Mouse (Mus musculus) CH12.LX (cell line): ENCODE data around the gene Stxbp2. TPM values are rescaled to one million over a fixed set of nuclear protein-coding genes. Genes with fewer than 3 reads are reported as not detected.

ENCODE experiments used
- DNase-seq: peaks from one replicate; pipeline ENCODE4 v3.0.0-alpha.2; 2013; ENCODE audit errors: extremely low read depth
- H3K27ac ChIP-seq: 2 replicates; pipeline ENCODE4 v1.5.1; 2012; ENCODE audit warnings: low read depth, mild to moderate bottlenecking, control low read depth, moderate library complexity; ENCODE audit not compliant: insufficient read depth
- H3K27me3 ChIP-seq: replicated peaks from 2 replicates; pipeline ENCODE3; 2012; ENCODE audit warnings: inconsistent platforms
- H3K36me3 ChIP-seq, 2 experiments: replicated peaks in 1 of 2; 2 replicates each; pipeline versions ENCODE3 to v1.6.1; 2012; ENCODE audit warnings: inconsistent platforms in 1 of 2, low read length in 1 of 2, mild to moderate bottlenecking in 1 of 2, mixed read lengths in 1 of 2, moderate library complexity in 1 of 2; ENCODE audit not compliant: control insufficient read depth in 1 of 2, insufficient read depth in 1 of 2
- H3K4me1 ChIP-seq, 2 experiments: 2 replicates each; pipeline ENCODE4 v1.6.1; 2012; ENCODE audit warnings: inconsistent platforms in 1 of 2, moderate library complexity in 1 of 2; ENCODE audit not compliant: insufficient read depth in 2 of 2, control insufficient read depth in 1 of 2
- H3K4me2 ChIP-seq: 2 replicates; pipeline ENCODE4 v1.6.1; 2012; ENCODE audit warnings: low read depth, mild to moderate bottlenecking, control low read depth; ENCODE audit not compliant: poor library complexity, insufficient read depth, severe bottlenecking
- H3K4me3 ChIP-seq, 3 experiments: fragments of 150-350 bp in 1 of 3; sonication (generic) in 1 of 3; replicated peaks in 1 of 3; 2 replicates each; pipeline versions ENCODE3 to v1.5.1; 2011 to 2012; ENCODE audit warnings: low read depth in 2 of 3, low read length in 2 of 3, mild to moderate bottlenecking in 2 of 3, moderate library complexity in 2 of 3, control low read depth in 1 of 3, improper control_type of control experiment in 1 of 3, inconsistent platforms in 1 of 3, mixed read lengths in 1 of 3; ENCODE audit not compliant: poor library complexity in 1 of 3
- H3K79me2 ChIP-seq: replicated peaks from 2 replicates; pipeline ENCODE4 v1.6.1; 2012; ENCODE audit warnings: mild to moderate bottlenecking, moderate library complexity; ENCODE audit not compliant: control insufficient read depth, poor library complexity, insufficient read depth, severe bottlenecking; ENCODE audit errors: extremely low read depth
- H3K9ac ChIP-seq: 2 replicates; pipeline ENCODE4 v1.6.1; 2012; ENCODE audit warnings: low read depth, mild to moderate bottlenecking, control low read depth, moderate library complexity; ENCODE audit not compliant: insufficient read depth
- H3K9me3 ChIP-seq: replicated peaks from 2 replicates; pipeline ENCODE3; 2012; ENCODE audit warnings: low read length, inconsistent platforms, mixed read lengths
- BHLHE40 ChIP-seq: IDR thresholded peaks from 2 replicates; pipeline ENCODE4 v1.6.1; 2011; ENCODE audit warnings: mild to moderate bottlenecking, low read depth, low read length, improper control_type of control experiment
- CTCF ChIP-seq, 2 experiments: IDR thresholded peaks in 1 of 2; conservative IDR thresholded peaks in 1 of 2; 2 replicates each; pipeline ENCODE4 v1.5.1; 2011 to 2012; ENCODE audit warnings: low read depth in 2 of 2, low read length in 2 of 2, improper control_type of control experiment in 1 of 2, inconsistent platforms in 1 of 2, mild to moderate bottlenecking in 1 of 2, moderate library complexity in 1 of 2
- EP300 ChIP-seq: IDR thresholded peaks from 2 replicates; pipeline ENCODE4 v1.6.1; 2011; ENCODE audit warnings: low read length, improper control_type of control experiment
- HCFC1 ChIP-seq: IDR thresholded peaks from 2 replicates; pipeline ENCODE4 v1.6.1; 2012; ENCODE audit warnings: low read depth, mild to moderate bottlenecking, inconsistent platforms, low read length, improper control_type of control experiment
- IRF4 ChIP-seq: IDR thresholded peaks from 2 replicates; pipeline ENCODE4 v1.6.1; 2014; ENCODE audit warnings: low read depth, mild to moderate bottlenecking, inconsistent platforms, low read length, improper control_type of control experiment
- JUND ChIP-seq: conservative IDR thresholded peaks from 2 replicates; pipeline ENCODE4 v1.6.1; 2011; ENCODE audit warnings: low read depth, low read length, improper control_type of control experiment
- KAT2A ChIP-seq: IDR thresholded peaks from 2 replicates; pipeline ENCODE4 v1.6.1; 2012; ENCODE audit warnings: low read length, improper control_type of control experiment, inconsistent platforms; ENCODE audit not compliant: insufficient replicate concordance
- MAFK ChIP-seq: IDR thresholded peaks from 2 replicates; pipeline ENCODE4 v1.6.1; 2011; ENCODE audit warnings: low read length, improper control_type of control experiment; ENCODE audit not compliant: insufficient replicate concordance
- MAX ChIP-seq: IDR thresholded peaks from 2 replicates; pipeline ENCODE4 v1.6.1; 2011; ENCODE audit warnings: low read length, improper control_type of control experiment
- MAZ ChIP-seq: IDR thresholded peaks from 2 replicates; pipeline ENCODE4 v1.6.1; 2012; ENCODE audit warnings: low read depth, mild to moderate bottlenecking, inconsistent platforms, low read length, improper control_type of control experiment, moderate library complexity
- NELFE ChIP-seq: IDR thresholded peaks from 2 replicates; pipeline ENCODE4 v1.6.1; 2011; ENCODE audit warnings: low read depth, low read length, improper control_type of control experiment
- NRF1 ChIP-seq: IDR thresholded peaks from 2 replicates; pipeline ENCODE4 v1.6.1; 2014; ENCODE audit warnings: low read depth, mild to moderate bottlenecking, inconsistent platforms, low read length, improper control_type of control experiment, moderate library complexity
- PAX5 ChIP-seq: IDR thresholded peaks from 2 replicates; pipeline ENCODE4 v1.6.1; 2012; ENCODE audit warnings: low read length, inconsistent platforms, mixed read lengths
- POLR2A ChIP-seq: IDR thresholded peaks from 2 replicates; pipeline ENCODE4 v1.6.1; 2011; ENCODE audit warnings: low read depth, mild to moderate bottlenecking, improper control_type of control experiment, low read length
- RAD21 ChIP-seq: IDR thresholded peaks from 2 replicates; pipeline ENCODE4 v1.6.1; 2011; ENCODE audit warnings: low read depth, mild to moderate bottlenecking, low read length, improper control_type of control experiment, moderate library complexity
- SIN3A ChIP-seq: IDR thresholded peaks from 2 replicates; pipeline ENCODE4 v1.6.1; 2012; ENCODE audit warnings: low read length, improper control_type of control experiment, inconsistent platforms
- SMC3 ChIP-seq: IDR thresholded peaks from 2 replicates; pipeline ENCODE4 v1.6.1; 2011; ENCODE audit warnings: low read depth, low read length, improper control_type of control experiment
- UBTF ChIP-seq: IDR thresholded peaks from 2 replicates; pipeline ENCODE4 v1.6.1; 2012; ENCODE audit warnings: low read depth, mild to moderate bottlenecking, inconsistent platforms, low read length, improper control_type of control experiment, moderate library complexity
- USF1 ChIP-seq: IDR thresholded peaks from 2 replicates; pipeline ENCODE4 v1.6.1; 2014; ENCODE audit warnings: low read depth, mild to moderate bottlenecking, inconsistent platforms, low read length, improper control_type of control experiment
- USF2 ChIP-seq: conservative IDR thresholded peaks from 2 replicates; pipeline ENCODE4 v1.6.1; 2011; ENCODE audit warnings: low read depth, low read length, improper control_type of control experiment
- ZC3H11A ChIP-seq: IDR thresholded peaks from 2 replicates; pipeline ENCODE4 v1.6.1; 2012; ENCODE audit warnings: low read depth, mild to moderate bottlenecking, inconsistent platforms, low read length, improper control_type of control experiment
- ZKSCAN1 ChIP-seq: IDR thresholded peaks from 2 replicates; pipeline ENCODE4 v1.6.1; 2012; ENCODE audit warnings: low read depth, inconsistent platforms, low read length, improper control_type of control experiment, borderline replicate concordance
- dilution Hi-C: fragments of 300-500 bp; cut with MboI; formaldehyde crosslinking; loops from 2 replicates; pipeline ENCODE4 v1.14.3; 2020; ENCODE audit warnings: low sequenced_read_pairs; ENCODE audit not compliant: extremely low pct_unique_long_range_greater_than_20kb, extremely low pct_ligation_motif_present
- in situ Hi-C: fragments of 300-500 bp; cut with MboI; formaldehyde crosslinking; loops from 3 replicates; pipeline ENCODE4 v1.14.3; 2019; ENCODE audit warnings: low sequenced_read_pairs, low pct_ligation_motif_present, low pct_unique_long_range_greater_than_20kb, mixed read lengths
- polyA plus RNA-seq: library from polyadenylated mRNA; unstranded; fragments of >175 nt; gene quantifications from 2 replicates; pipeline ENCODE4 v1.2.1, GENCODE M21; 2012; ENCODE audit warnings: low read depth; ENCODE audit not compliant: insufficient read length
- total RNA-seq, 2 experiments: library from RNA; depleted of rRNA; stranded (reverse); fragments of 300-350 nt in 1 of 2; fragments of >200 nt in 1 of 2; gene quantifications; 2 replicates each; pipeline ENCODE4 v1.2.3; 2012 to 2014

The Stxbp2 gene
- total and polyA plus RNA-seq, 3 experiments: 60.9 to 136 (median 123) TPM

- Histone ChIP-seq H3K36me3 (no peaks in the 10 kb centered on the region), H3K4me2 (peak within 1 kb of the TSS; percentile 55), H3K4me3 (peak within 1 kb of the TSS; percentile 34 to 58 (median 48)), H3K79me2 (peaks cover 6% of the 10 kb centered on the region; the same call in 1 of the 2 replicates), H3K9me3 (no peaks in the 10 kb centered on the region), H3K27me3 (peaks cover 25% of the 10 kb centered on the region), H3K4me1 (peaks cover 0 to 13% of the 10 kb centered on the region in 2 experiments; a peak in 2 of 4 replicates), H3K27ac (no peak within 1 kb of the TSS), H3K9ac (0 out of 2 replicates have a peak within 1 kb of the TSS, but pooled peaks have one; percentile 1)
- dilution Hi-C loops: no loop called here
- in situ Hi-C loops: loop anchor here (5.0 to 10.0 kb wide), 4 partner anchors 45 to 317 kb away; partner anchors contain the start of genes A430078G23Rik, Pcp2 and Pex11g
- peak; percentile 73 for DNase-seq
- TF ChIP-seq EP300 (no peak), ZC3H11A (peak; percentile 49), RAD21 (peak; percentile 90), MAZ (no peak), CTCF (conservative IDR thresholded peaks at IDR 0.05 in 1 of 2, IDR thresholded peaks at IDR 0.05 in 1 of 2; ENCODE audit: low read depth in 2 of 2, low read length in 2 of 2) (peak; percentile 87 to 94), JUND (no peak), USF2 (no peak), ZKSCAN1 (no peak), BHLHE40 (peak; percentile 38; the same call in 1 of the 2 replicates), HCFC1 (no peak), MAX (0 out of 2 replicates have a peak, but pooled peaks have one; percentile 32), SIN3A (no peak), UBTF (no peak), NRF1 (no peak), KAT2A (no peak), MAFK (no peak), NELFE (0 out of 2 replicates have a peak, but pooled peaks have one; percentile 25), USF1 (no peak), SMC3 (peak; percentile 91)
Observed at GRCm38 (mm10) chr8:3671980-3672491, 41.3 kb downstream of the Stxbp2 start, which contains the start of gene Fcor. TSS of gene Fcor (minus strand) at chr8:3672362.

GRCm38 (mm10) chr8:3674671-3675070 lies 43.9 kb downstream of the Stxbp2 start:
- H3K9me3 ChIP-seq: no peaks in the 10 kb centered on the region
- no peak for DNase-seq
- H3K4me3 ChIP-seq: no peak overlapping the region
- H3K4me2 ChIP-seq: no peak overlapping the region
- peaks cover 0 to 32% of the 10 kb centered on the region in 2 experiments; a peak in 2 of 4 replicates for H3K4me1 ChIP-seq
- no peak overlapping the region for H3K27ac ChIP-seq
- in situ Hi-C loops (loop anchor here (5.0 to 10.0 kb wide), 4 partner anchors 47 to 320 kb away; partner anchors contain the start of genes A430078G23Rik, Pcp2 and Pex11g), dilution Hi-C loops (no loop called here)
- no peak overlapping the region for H3K9ac ChIP-seq
- H3K27me3 ChIP-seq: peaks cover 25% of the 10 kb centered on the region
- H3K79me2 ChIP-seq: peaks cover 21% of the 10 kb centered on the region; the same call in 1 of the 2 replicates
- H3K36me3 ChIP-seq: peaks cover 10 to 14% of the 10 kb centered on the region in 2 experiments
- TF ChIP-seq HCFC1: no peak
- no peak for TF ChIP-seq SIN3A
- no peak for TF ChIP-seq POLR2A
- TF ChIP-seq PAX5: no peak
- TF ChIP-seq IRF4: no peak
- TF ChIP-seq RAD21: no peak
